Mouse (Mus musculus) lung, embryonic 16.5 days (tissue): Measurements from ENCODE around the gene Itgb5. TPM values are rescaled to one million over a fixed set of nuclear protein-coding genes. Genes with fewer than 3 reads are reported as not detected.

ENCODE experiments used
- ATAC-seq: fragments of 200-750 bp; cut with Nextera tagmentation; 2 replicates; pipeline ENCODE4 v1.8.0; 2017; ENCODE audit warnings: low read depth, mild to moderate bottlenecking, moderate library complexity
- H3K27ac ChIP-seq: fragments of 300-500 bp; sonication (generic); 2 replicates; pipeline ENCODE4 v1.5.1; 2014; ENCODE audit warnings: mild to moderate bottlenecking, control low read depth, low read length
- H3K27me3 ChIP-seq: fragments of 300-500 bp; sonication (generic); 2 replicates; pipeline ENCODE4 v1.6.1; 2014; ENCODE audit warnings: low read depth, low read length, mixed read lengths; ENCODE audit not compliant: control insufficient read depth, insufficient read depth
- H3K36me3 ChIP-seq: fragments of 300-500 bp; sonication (generic); 2 replicates; pipeline ENCODE4 v1.6.1; 2014; ENCODE audit warnings: low read length; ENCODE audit not compliant: control insufficient read depth, insufficient read depth
- H3K4me1 ChIP-seq: fragments of 300-500 bp; sonication (generic); replicated peaks from 2 replicates; pipeline ENCODE4 v1.6.1; 2014; ENCODE audit warnings: low read length, mixed read lengths; ENCODE audit not compliant: control insufficient read depth, insufficient read depth
- H3K4me2 ChIP-seq: fragments of 300-500 bp; sonication (generic); 2 replicates; pipeline ENCODE4 v1.6.1; 2014; ENCODE audit warnings: low read depth, low read length, control low read depth
- H3K4me3 ChIP-seq: fragments of 300-500 bp; sonication (generic); 2 replicates; pipeline ENCODE4 v1.5.1; 2014; ENCODE audit warnings: mild to moderate bottlenecking, low read length, control low read depth
- H3K9ac ChIP-seq: fragments of 300-500 bp; sonication (generic); 2 replicates; pipeline ENCODE4 v1.6.1; 2014; ENCODE audit warnings: low read length, control low read depth
- H3K9me3 ChIP-seq: fragments of 300-500 bp; sonication (generic); 2 replicates; pipeline ENCODE4 v1.6.1; 2016; ENCODE audit warnings: low read length; ENCODE audit not compliant: control insufficient read depth
- WGBS: fragments of 180-500 bp; shearing (Covaris S2); extraction: QIAGEN DNeasy Blood & Tissue Kit; methylation state at CpG from one replicate; pipeline ENCODE4 v1.1.7; 2014; 5-methylcytosine and 5-hydroxymethylcytosine counted together
- polyA plus RNA-seq: library from polyadenylated mRNA; unstranded; fragments of >200 nt; fragmentation: Nextera tagmentation; extraction: Ambion mirVana; gene quantifications from 2 replicates; pipeline ENCODE4 v1.2.1, GENCODE M21; 2015

The Itgb5 gene
- polyA plus RNA-seq, 1 experiment from 2014 or later, result 10.9 TPM

DNA sequence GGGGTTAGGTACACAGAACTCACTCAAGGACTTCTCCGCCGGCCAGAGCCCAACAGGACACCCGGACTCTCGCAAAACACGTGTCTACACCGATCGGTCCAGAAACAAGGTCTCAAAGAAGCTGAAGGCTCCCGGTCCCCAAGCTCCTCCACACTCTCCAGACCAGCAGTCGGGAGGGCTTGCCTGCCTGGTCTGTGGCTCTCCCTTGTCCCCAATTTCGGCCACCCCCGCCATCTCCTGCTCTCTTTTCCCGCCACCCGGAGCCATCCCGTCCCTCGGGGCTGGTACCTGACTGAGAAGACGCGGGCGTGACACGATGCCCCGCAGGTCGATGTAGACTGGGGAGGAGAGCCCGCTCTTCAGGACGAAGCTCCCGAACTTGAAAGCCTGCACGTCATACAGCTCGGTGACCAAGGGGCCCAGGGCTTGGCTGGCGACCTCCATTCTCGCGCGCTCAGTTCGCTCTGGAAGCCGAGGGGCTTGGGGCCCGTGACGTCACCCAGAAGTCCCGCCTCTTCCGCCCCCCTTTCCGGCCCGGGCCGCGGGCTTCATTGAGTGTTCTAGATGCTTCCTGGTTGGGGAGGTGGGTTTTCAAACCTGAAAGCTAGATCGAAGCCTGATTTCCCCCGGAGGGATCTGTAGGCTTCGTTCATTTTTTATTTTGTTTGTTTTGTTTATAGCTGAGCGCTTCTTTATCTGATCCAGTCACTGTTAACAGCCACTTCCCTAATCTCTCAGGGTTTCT lies 137.2 kb downstream of the Itgb5 start, which contains the start of gene Umps:
Umps (minus strand) TSS at position 501 of the 745 bp plus-strand sequence.
- H3K4me1 ChIP-seq, result peaks cover 7% of the 10 kb centered on the region
- H3K27ac ChIP-seq, result peak within 1 kb of the TSS; percentile 68
- H3K9me3 ChIP-seq, result no peaks in the 10 kb centered on the region
- peak within 1 kb of the TSS; percentile 75 for H3K4me2 ChIP-seq
- peak within 1 kb of the TSS; percentile 70 for H3K4me3 ChIP-seq
- peaks cover 8% of the 10 kb centered on the region for H3K36me3 ChIP-seq
- peak; percentile 96 for ATAC-seq
- peak within 1 kb of the TSS; percentile 78 for H3K9ac ChIP-seq
- no peaks in the 10 kb centered on the region for H3K27me3 ChIP-seq
- under 1% methylated on average over 44 of the region's 44 CpGs for WGBS

- peak overlapping the region; percentile 78 for H3K9ac ChIP-seq
- H3K27ac ChIP-seq, result peak overlapping the region; percentile 68
- H3K4me2 ChIP-seq, result peak overlapping the region; percentile 75
- H3K4me3 ChIP-seq, result peak overlapping the region; percentile 70
- no peaks in the 10 kb centered on the region for H3K9me3 ChIP-seq
- no peaks in the 10 kb centered on the region for H3K27me3 ChIP-seq
- peaks cover 7% of the 10 kb centered on the region for H3K4me1 ChIP-seq
- ATAC-seq, result peak; percentile 52
- WGBS, result 39% methylated on average over 2 of the region's 2 CpGs
- H3K36me3 ChIP-seq, result peaks cover 8% of the 10 kb centered on the region
Observed at GRCm38 (mm10) chr16:33967283-33967640, 137.8 kb downstream of the Itgb5 start.

GRCm38 (mm10) chr16:33979855-33980254 lies 150.4 kb downstream of the Itgb5 start:
- Histone ChIP-seq H3K4me3 (no peak overlapping the region), H3K27ac (no peak overlapping the region), H3K36me3 (no peaks in the 10 kb centered on the region), H3K9ac (no peak overlapping the region), H3K27me3 (no peaks in the 10 kb centered on the region), H3K4me2 (no peak overlapping the region), H3K4me1 (no peaks in the 10 kb centered on the region), H3K9me3 (no peaks in the 10 kb centered on the region)
- 46% methylated on average over 2 of the region's 2 CpGs for WGBS
- no peak for ATAC-seq

- H3K27me3 ChIP-seq, result no peaks in the 10 kb centered on the region
- no peak overlapping the region for H3K4me2 ChIP-seq
- H3K4me1 ChIP-seq, result no peaks in the 10 kb centered on the region
- H3K9ac ChIP-seq, result no peak overlapping the region
- ATAC-seq, result no peak
- no peaks in the 10 kb centered on the region for H3K36me3 ChIP-seq
- H3K9me3 ChIP-seq, result no peaks in the 10 kb centered on the region
- H3K27ac ChIP-seq, result no peak overlapping the region
- WGBS, result 95% methylated on average over 6 of the region's 6 CpGs
- no peak overlapping the region for H3K4me3 ChIP-seq
Observed at GRCm38 (mm10) chr16:33983712-33984111, 154.2 kb downstream of the Itgb5 start.

GRCm38 (mm10) chr16:33985372-33985771 lies 155.9 kb downstream of the Itgb5 start:
- Histone ChIP-seq H3K27ac (no peak overlapping the region), H3K4me2 (no peak overlapping the region), H3K27me3 (no peaks in the 10 kb centered on the region), H3K4me3 (no peak overlapping the region), H3K4me1 (no peaks in the 10 kb centered on the region), H3K9ac (no peak overlapping the region), H3K9me3 (no peaks in the 10 kb centered on the region), H3K36me3 (no peaks in the 10 kb centered on the region)
- ATAC-seq, result no peak
- WGBS, result 77% methylated on average over 6 of the region's 6 CpGs

GRCm38 (mm10) chr16:33986993-33987392 lies 157.5 kb downstream of the Itgb5 start:
- 86% methylated on average over 7 of the region's 7 CpGs for WGBS
- ATAC-seq, result no peak

GRCm38 (mm10) chr16:33988358-33989012 lies 159.0 kb downstream of the Itgb5 start:
- Histone ChIP-seq H3K27ac (no peak overlapping the region), H3K27me3 (no peaks in the 10 kb centered on the region)

More at GRCm38 (mm10) chr16:33986993-33987392, 157.5 kb downstream of the Itgb5 start:
- H3K4me1 ChIP-seq, result no peaks in the 10 kb centered on the region
- no peak overlapping the region for H3K4me2 ChIP-seq
- H3K9me3 ChIP-seq, result no peaks in the 10 kb centered on the region
- no peaks in the 10 kb centered on the region for H3K27me3 ChIP-seq
- H3K4me3 ChIP-seq, result no peak overlapping the region
- H3K9ac ChIP-seq, result no peak overlapping the region
- H3K36me3 ChIP-seq, result no peaks in the 10 kb centered on the region
- H3K27ac ChIP-seq, result no peak overlapping the region

GRCm38 (mm10) chr16:33989106-33989505 lies 159.6 kb downstream of the Itgb5 start:
- Histone ChIP-seq H3K9ac (no peak overlapping the region), H3K9me3 (no peaks in the 10 kb centered on the region), H3K4me1 (no peaks in the 10 kb centered on the region), H3K36me3 (no peaks in the 10 kb centered on the region), H3K27me3 (no peaks in the 10 kb centered on the region), H3K27ac (no peak overlapping the region), H3K4me2 (no peak overlapping the region), H3K4me3 (no peak overlapping the region)
- 90% methylated on average over 1 of the region's 1 CpGs for WGBS
- ATAC-seq, result no peak

More at GRCm38 (mm10) chr16:33988358-33989012, 159.0 kb downstream of the Itgb5 start:
- Histone ChIP-seq H3K4me1 (no peaks in the 10 kb centered on the region), H3K4me2 (no peak overlapping the region), H3K9me3 (no peaks in the 10 kb centered on the region), H3K36me3 (no peaks in the 10 kb centered on the region), H3K4me3 (no peak overlapping the region), H3K9ac (no peak overlapping the region)
- no peak for ATAC-seq
- 58% methylated on average over 17 of the region's 17 CpGs for WGBS

- no peak overlapping the region for H3K4me3 ChIP-seq
- no peaks in the 10 kb centered on the region for H3K27me3 ChIP-seq
- no peak overlapping the region for H3K27ac ChIP-seq
- no peak overlapping the region for H3K9ac ChIP-seq
- no peaks in the 10 kb centered on the region for H3K36me3 ChIP-seq
- WGBS, result 53% methylated on average over 4 of the region's 4 CpGs
- no peaks in the 10 kb centered on the region for H3K4me1 ChIP-seq
- no peak overlapping the region for H3K4me2 ChIP-seq
- ATAC-seq, result no peak
- H3K9me3 ChIP-seq, result no peaks in the 10 kb centered on the region
Observed at GRCm38 (mm10) chr16:33990712-33991111, 161.2 kb downstream of the Itgb5 start.
